Mouse (Mus musculus) stomach, postnatal 0 days (tissue): ENCODE measurements around the gene Lama4. TPM values are rescaled to one million over a fixed set of nuclear protein-coding genes. Genes with fewer than 3 reads are reported as not detected.

ENCODE experiments used
- ATAC-seq: fragments of 200-750 bp; cut with Nextera tagmentation; 2 replicates; pipeline ENCODE4 v1.8.0; 2017; ENCODE audit not compliant: low FRiP score, low TSS enrichment
- DNase-seq: peaks from one replicate; pipeline ENCODE4 v3.0.0-alpha.2; 2016; ENCODE audit warnings: low spot score
- H3K27ac ChIP-seq: fragments of 300-500 bp; sonication (generic); replicated peaks from 2 replicates; pipeline ENCODE4 v1.5.1; 2014; ENCODE audit warnings: mild to moderate bottlenecking, control low read depth
- H3K27me3 ChIP-seq: fragments of 300-500 bp; sonication (generic); 2 replicates; pipeline ENCODE4 v1.6.1; 2014; ENCODE audit warnings: low read length; ENCODE audit not compliant: control insufficient read depth, insufficient read depth
- H3K36me3 ChIP-seq: fragments of 300-500 bp; sonication (generic); 2 replicates; pipeline ENCODE4 v1.6.1; 2014; ENCODE audit warnings: low read length, mixed read lengths; ENCODE audit not compliant: control insufficient read depth, insufficient read depth
- H3K4me1 ChIP-seq: fragments of 300-500 bp; sonication (generic); replicated peaks from 2 replicates; pipeline ENCODE4 v1.6.1; 2014; ENCODE audit warnings: antibody characterized with exemption; ENCODE audit not compliant: control insufficient read depth, insufficient read depth
- H3K4me2 ChIP-seq: fragments of 300-500 bp; sonication (generic); replicated peaks from 2 replicates; pipeline ENCODE4 v1.6.1; 2014; ENCODE audit warnings: low read depth, mild to moderate bottlenecking, control low read depth, moderate library complexity
- H3K4me3 ChIP-seq: fragments of 300-500 bp; sonication (generic); 2 replicates; pipeline ENCODE4 v1.5.1; 2014; ENCODE audit warnings: low read depth, low read length, control low read depth
- H3K9ac ChIP-seq: fragments of 300-500 bp; sonication (generic); 2 replicates; pipeline ENCODE4 v1.6.1; 2014; ENCODE audit warnings: mild to moderate bottlenecking, low read length, control low read depth, mixed read lengths
- H3K9me3 ChIP-seq: fragments of 300-500 bp; sonication (generic); 2 replicates; pipeline ENCODE4 v1.6.1; 2016; ENCODE audit warnings: low read length; ENCODE audit not compliant: control insufficient read depth
- CTCF ChIP-seq: IDR thresholded peaks from 2 replicates; pipeline ENCODE4 v1.5.1; 2016; ENCODE audit warnings: antibody characterized with exemption, low read depth, mild to moderate bottlenecking, moderate library complexity
- EP300 ChIP-seq: optimal IDR thresholded peaks from 2 replicates; pipeline ENCODE3; 2016; ENCODE audit warnings: antibody characterized with exemption
- WGBS: fragments of 180-500 bp; shearing (Covaris S2); extraction: QIAGEN DNeasy Blood & Tissue Kit; methylation state at CpG from one replicate; pipeline ENCODE4 v1.1.7; 2014; 5-methylcytosine and 5-hydroxymethylcytosine counted together
- polyA plus RNA-seq: library from polyadenylated mRNA; unstranded; fragments of >200 nt; fragmentation: Nextera tagmentation; extraction: Ambion mirVana; gene quantifications from 2 replicates; pipeline ENCODE4 v1.2.1, GENCODE M21; 2015

The Lama4 gene
- polyA plus RNA-seq, 1 experiment from 2014 or later = 27.6 TPM

GRCm38 (mm10) chr10:39072048-39072447 is 106.7 kb downstream of the Lama4 start:
- no peaks in the 10 kb centered on the region for H3K36me3 ChIP-seq
- WGBS = 81% methylated on average over 4 of the region's 4 CpGs
- DNase-seq (no peak), ATAC-seq (no peak)
- no peak overlapping the region for H3K4me3 ChIP-seq
- no peaks in the 10 kb centered on the region for H3K9me3 ChIP-seq
- no peak overlapping the region for H3K4me2 ChIP-seq
- H3K27me3 ChIP-seq = no peaks in the 10 kb centered on the region
- H3K27ac ChIP-seq = no peak overlapping the region
- H3K4me1 ChIP-seq = no peaks in the 10 kb centered on the region
- no peak overlapping the region for H3K9ac ChIP-seq
- TF ChIP-seq CTCF = no peak
- no peak for TF ChIP-seq EP300

DNA sequence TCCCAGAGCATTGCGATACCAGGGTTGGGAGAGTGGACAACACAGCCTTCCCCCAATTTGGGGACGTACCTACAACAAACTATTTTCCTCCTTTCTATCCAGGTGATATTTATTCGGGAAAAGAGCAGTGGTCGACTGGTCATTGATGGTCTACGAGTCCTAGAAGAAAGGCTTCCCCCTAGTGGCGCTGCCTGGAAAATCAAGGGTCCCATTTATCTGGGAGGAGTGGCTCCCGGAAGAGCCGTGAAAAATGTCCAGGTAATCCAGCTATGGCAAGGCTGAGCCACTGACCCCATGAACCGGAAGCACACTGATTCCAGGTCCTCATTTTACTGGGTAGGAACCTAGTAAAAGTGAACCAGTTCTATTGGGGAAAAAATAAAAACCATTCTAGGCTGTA is 131.7 kb downstream of the Lama4 start:
- Histone ChIP-seq H3K27me3 (no peaks in the 10 kb centered on the region), H3K9me3 (no peaks in the 10 kb centered on the region), H3K4me2 (no peak overlapping the region), H3K36me3 (peaks cover 2% of the 10 kb centered on the region; the same call in 1 of the 2 replicates), H3K4me3 (no peak overlapping the region), H3K27ac (no peak overlapping the region), H3K4me1 (no peaks in the 10 kb centered on the region), H3K9ac (no peak overlapping the region)
- ATAC-seq (no peak), DNase-seq (no peak)
- 80% methylated on average over 9 of the region's 9 CpGs for WGBS
- TF ChIP-seq EP300 = no peak
- peak; percentile 64 for TF ChIP-seq CTCF

DNA sequence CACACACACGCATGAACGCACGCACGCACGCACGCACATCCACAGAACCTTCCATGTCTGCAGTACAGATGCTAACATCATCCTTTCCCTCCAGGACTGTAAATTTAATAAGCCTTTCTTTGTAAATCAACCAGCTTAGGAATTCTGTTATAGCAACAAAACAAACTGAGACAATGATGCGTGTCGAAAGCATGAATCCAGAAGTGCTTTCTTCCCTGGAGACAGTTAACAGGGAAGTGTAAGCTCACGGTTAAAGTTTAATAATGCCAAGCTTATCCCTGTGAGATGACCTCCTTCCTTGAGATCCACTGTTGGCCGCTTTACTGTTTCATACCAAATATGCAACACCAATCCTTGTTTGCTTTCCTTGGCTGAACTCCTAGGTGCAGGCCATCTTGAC is 133.4 kb downstream of the Lama4 start:
- Histone ChIP-seq H3K9ac (no peak overlapping the region), H3K9me3 (no peaks in the 10 kb centered on the region), H3K4me3 (no peak overlapping the region), H3K4me2 (no peak overlapping the region), H3K27ac (no peak overlapping the region), H3K4me1 (no peaks in the 10 kb centered on the region), H3K36me3 (peaks cover 2% of the 10 kb centered on the region; the same call in 1 of the 2 replicates), H3K27me3 (no peaks in the 10 kb centered on the region)
- 95% methylated on average over 10 of the region's 10 CpGs for WGBS
- no peak for TF ChIP-seq CTCF
- no peak for TF ChIP-seq EP300
- DNase-seq (no peak), ATAC-seq (no peak)

DNA sequence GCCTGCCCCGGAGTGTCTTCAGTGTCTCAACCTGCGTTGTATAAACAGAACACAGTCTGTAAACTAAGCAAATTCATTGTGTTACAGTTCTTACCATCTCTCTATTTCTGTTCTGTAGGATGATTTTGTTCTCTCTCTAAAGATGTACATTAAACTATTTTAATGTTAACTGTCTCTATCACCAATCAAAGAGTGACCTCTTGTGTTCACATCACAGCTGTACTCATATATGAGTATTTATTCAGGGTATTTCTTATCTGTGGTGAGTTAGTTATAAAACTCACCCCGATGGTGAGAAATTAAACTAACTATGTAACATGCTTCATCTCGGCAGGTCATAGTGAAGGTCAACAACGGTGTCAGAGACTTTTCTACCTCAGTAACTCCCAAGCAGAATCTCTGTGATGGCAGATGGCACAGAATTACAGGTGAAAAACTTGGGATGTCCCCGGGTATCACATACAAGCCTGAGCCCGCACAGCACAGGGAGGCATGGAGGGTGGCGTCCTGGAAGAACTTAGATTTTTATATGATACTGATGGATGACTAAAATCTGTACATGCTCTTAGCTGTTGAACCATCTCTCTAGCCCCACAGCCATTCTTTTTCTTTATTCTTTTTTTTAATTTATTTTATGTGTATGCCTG is 139.6 kb downstream of the Lama4 start:
- Histone ChIP-seq H3K9me3 (no peaks in the 10 kb centered on the region), H3K4me1 (no peaks in the 10 kb centered on the region), H3K9ac (no peak overlapping the region), H3K36me3 (peaks cover 5% of the 10 kb centered on the region; the same call in 1 of the 2 replicates), H3K27me3 (no peaks in the 10 kb centered on the region), H3K4me2 (no peak overlapping the region), H3K4me3 (no peak overlapping the region), H3K27ac (no peak overlapping the region)
- ATAC-seq = no peak
- DNase-seq = no peak
- WGBS = 80% methylated on average over 8 of the region's 8 CpGs
- no peak for TF ChIP-seq EP300
- TF ChIP-seq CTCF = no peak

GRCm38 (mm10) chr10:39106413-39106812 is 141.1 kb downstream of the Lama4 start:
- no peaks in the 10 kb centered on the region for H3K9me3 ChIP-seq
- no peak for ATAC-seq
- 46% methylated on average over 3 of the region's 3 CpGs for WGBS
- no peak for DNase-seq
- no peak for TF ChIP-seq CTCF
- TF ChIP-seq EP300 = no peak
- no peak overlapping the region for H3K4me3 ChIP-seq
- H3K27ac ChIP-seq = no peak overlapping the region
- no peaks in the 10 kb centered on the region for H3K4me1 ChIP-seq
- peaks cover 6% of the 10 kb centered on the region; the same call in 1 of the 2 replicates for H3K36me3 ChIP-seq
- no peak overlapping the region for H3K4me2 ChIP-seq
- H3K27me3 ChIP-seq = no peaks in the 10 kb centered on the region
- no peak overlapping the region for H3K9ac ChIP-seq

GRCm38 (mm10) chr10:39106935-39107334 is 141.6 kb downstream of the Lama4 start:
- H3K9ac ChIP-seq = no peak overlapping the region
- no peak for ATAC-seq
- no peaks in the 10 kb centered on the region for H3K4me1 ChIP-seq
- H3K9me3 ChIP-seq = no peaks in the 10 kb centered on the region
- no peak overlapping the region for H3K4me3 ChIP-seq
- no peak overlapping the region for H3K4me2 ChIP-seq
- no peak overlapping the region for H3K27ac ChIP-seq
- no peaks in the 10 kb centered on the region for H3K27me3 ChIP-seq
- WGBS = 36% methylated on average over 4 of the region's 4 CpGs
- peaks cover 6% of the 10 kb centered on the region; the same call in 1 of the 2 replicates for H3K36me3 ChIP-seq
- TF ChIP-seq EP300 = no peak
- TF ChIP-seq CTCF = no peak
- DNase-seq = no peak
